Mouse (Mus musculus) neutrophil, adult 65 days (primary cell): ENCODE measurements around the gene Strap. TPM values are rescaled to one million over a fixed set of nuclear protein-coding genes. Genes with fewer than 3 reads are reported as not detected.

Experiments used
- total RNA-seq: library from RNA; stranded (reverse); gene quantifications from 2 replicates; pipeline ENCODE4 v1.2.4, GENCODE M21; 2023

Gene Strap
- 61.0 and 61.4 TPM in 2 replicates for total RNA-seq

DNA sequence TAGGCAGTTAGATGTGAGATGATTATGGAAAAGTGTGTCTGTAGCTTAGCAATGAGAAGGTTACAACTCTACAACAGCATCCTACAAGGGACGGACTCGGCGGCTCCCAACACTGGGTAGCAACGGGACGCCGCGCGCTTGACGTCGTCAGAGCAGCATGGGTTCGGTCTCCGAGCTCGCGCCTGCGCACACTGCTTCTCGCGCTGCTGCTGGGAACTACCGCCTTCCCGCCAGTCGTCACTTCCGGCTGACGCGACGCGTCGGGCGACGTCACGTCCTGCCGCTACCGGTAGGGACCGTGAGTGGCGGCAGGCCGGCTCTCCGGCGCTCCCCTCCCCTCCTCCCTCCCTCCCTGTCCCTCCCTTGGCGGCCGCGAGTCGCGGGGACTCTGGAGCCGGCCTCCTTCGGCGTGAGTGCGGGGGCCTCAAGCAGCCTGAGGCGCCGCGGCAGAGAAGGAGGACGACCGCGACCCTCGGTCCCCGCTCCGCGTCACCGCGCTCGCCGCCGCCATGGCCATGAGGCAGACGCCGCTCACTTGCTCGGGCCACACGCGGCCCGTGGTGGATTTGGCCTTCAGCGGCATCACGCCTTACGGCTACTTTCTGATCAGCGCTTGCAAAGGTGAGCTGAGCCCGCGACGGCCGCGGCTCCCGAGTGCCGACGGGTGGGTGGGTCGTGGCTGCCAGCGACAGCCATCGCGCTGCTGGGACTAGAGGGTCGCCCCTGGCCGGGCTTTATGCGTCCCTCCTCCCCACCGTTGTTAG lies at the start of gene Strap:
TSS of gene Strap (plus strand) at position 233 of the 764 bp plus-strand sequence.

DNA sequence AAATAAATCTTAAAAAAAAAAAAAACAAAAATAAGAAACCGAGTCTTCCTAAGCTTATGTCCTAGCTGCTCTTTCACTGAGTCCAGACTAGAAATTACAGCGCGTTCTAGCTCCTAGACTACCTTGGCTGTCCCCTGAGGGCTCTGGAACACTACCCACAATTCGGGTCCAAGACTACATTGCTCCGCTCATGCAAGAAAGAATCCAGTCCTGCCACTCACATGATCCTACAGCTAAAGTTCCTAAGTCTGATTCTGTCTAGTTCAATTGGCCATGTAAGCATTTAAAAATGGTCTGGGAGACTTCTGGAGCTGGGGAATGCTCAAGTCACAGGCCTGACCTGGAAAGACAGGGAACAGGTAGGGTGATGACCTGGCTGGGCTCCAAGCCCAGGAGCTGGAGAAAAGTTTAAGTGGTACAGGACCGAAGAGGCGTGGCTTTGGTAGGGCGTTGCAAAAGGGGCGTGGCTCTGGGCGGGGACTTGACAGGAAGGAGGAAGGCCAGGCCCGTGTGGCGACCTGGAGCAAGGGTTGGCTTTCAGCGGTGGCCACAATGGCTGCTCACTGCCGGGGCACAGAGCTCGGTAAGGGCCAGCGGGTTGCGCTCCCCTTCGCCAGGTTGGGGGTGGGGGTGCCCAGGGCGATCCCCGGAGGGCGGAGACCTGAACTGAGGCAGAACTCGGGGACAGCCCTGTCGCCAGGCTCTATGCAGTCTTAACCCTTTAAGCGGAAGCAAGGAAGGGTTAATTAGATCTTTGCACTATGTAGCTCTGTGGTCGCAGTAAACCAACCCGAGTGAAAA lies 19.4 kb downstream of the Strap start, which contains the start of gene Dera:
TSS of gene Dera (plus strand) at position 491 of the 801 bp plus-strand sequence.

Other genes with a start within 250 kb of the Strap start
- gene Eps8, start 80.2 kb upstream of the Strap start, total RNA-seq = 4.8 and 6.7 TPM in 2 replicates
- gene Dera, start 19.5 kb downstream of the Strap start, total RNA-seq = 20.4 and 23.5 TPM in 2 replicates